Mouse (Mus musculus) cerebellum, adult 2 months (tissue): Measurements from ENCODE around the gene Ccnjl.

ENCODE experiments used
- CTCF ChIP-seq: fragments of 200-500 bp; IDR thresholded peaks from 2 replicates; pipeline ENCODE4 v1.5.1; 2011; ENCODE audit warnings: low read depth, mild to moderate bottlenecking, control low read depth, low read length, moderate library complexity, borderline replicate concordance; ENCODE audit not compliant: insufficient read depth
- POLR2A ChIP-seq: fragments of 200-500 bp; IDR thresholded peaks from 2 replicates; pipeline ENCODE4 v1.6.1; 2011; ENCODE audit warnings: low read length, control low read depth, borderline replicate concordance; ENCODE audit not compliant: insufficient read depth

- no peak for TF ChIP-seq CTCF
- TF ChIP-seq POLR2A: no peak
Measured at GRCm38 (mm10) chr11:43479376-43479775, 49.2 kb upstream of the Ccnjl start.
